Mouse (Mus musculus) cerebellum, postnatal 36 days (tissue): ENCODE measurements around the gene Fzd9.

Experiments
- DNase-seq, 2 experiments: peaks; one replicate each; pipeline ENCODE4 v3.0.0; 2021 to 2022; ENCODE audit warnings: mixed read lengths in 2 of 2

Fzd9 gene

GRCm38 (mm10) chr5:135251079-135251454, at the start of gene Fzd9:
Gene Fzd9, minus strand, starts transcription at chr5:135251230.
- peak; percentile 52 to 68 for DNase-seq

DNA sequence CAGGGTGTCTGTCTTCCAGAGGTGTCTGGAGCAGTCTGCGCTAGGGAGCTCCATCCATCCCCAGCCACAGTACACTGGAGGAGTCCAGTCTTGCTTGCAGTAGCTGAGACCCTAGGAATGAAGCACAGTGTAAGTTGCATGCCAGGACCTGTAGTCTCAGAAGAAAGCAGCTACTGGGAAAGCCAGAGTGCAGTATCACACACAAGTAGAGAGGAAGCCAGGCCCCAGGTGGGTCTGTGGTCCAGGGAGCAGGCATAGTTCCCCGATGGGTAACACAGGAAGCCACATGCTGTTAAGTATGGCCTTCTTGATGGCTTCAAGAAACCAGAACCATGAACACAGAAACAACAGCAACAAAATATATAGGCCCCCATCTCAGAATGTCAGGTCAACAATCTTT, 41.0 kb upstream of the Fzd9 start:
- no peak for DNase-seq

- no peak for DNase-seq
Observed at GRCm38 (mm10) chr5:135291193-135291592, 40.2 kb upstream of the Fzd9 start.

DNA sequence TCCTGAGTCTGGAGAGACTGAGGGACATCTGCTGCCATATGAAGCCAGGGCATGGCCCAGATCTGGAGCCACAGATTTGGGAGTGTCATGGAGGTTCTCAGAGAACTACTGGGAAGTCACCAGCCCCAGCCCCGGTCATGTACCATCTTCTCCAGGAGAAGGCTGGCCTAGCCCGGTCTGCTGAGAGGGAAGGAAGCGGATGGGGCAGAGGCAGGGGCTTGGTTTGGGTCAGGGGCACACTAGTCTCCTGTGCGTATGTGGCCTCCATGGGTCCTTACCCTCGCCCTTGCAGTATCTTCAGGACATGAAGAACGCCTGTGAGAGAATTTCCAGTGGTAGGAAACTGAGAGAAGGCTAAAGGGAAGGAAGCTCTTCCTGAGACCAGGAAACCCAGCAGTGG, 39.7 kb upstream of the Fzd9 start:
- no peak for DNase-seq

DNA sequence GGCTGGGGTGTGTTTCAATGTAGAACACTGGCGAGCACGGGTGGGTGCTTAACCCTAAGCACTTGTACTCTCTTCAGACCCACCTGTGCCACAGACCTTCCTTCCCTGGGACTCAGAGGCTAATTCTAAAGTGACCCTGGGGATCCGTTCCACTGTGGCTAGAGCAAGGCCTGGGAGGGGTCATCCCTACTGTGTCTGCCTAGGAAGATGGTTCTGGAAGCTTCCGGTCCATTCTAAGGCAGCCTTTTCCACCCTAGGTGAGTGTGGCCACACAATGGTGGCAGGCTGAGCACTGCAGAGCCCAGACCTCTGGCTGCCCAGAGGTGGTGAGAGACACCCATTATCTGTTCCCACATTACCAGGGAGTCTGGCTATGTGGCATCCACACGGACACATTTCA, 35.9 kb upstream of the Fzd9 start:
- no peak for DNase-seq

- peak; percentile 79 for DNase-seq
Observed at GRCm38 (mm10) chr5:135286185-135286584, 35.2 kb upstream of the Fzd9 start.

GRCm38 (mm10) chr5:135285211-135285610, 34.2 kb upstream of the Fzd9 start:
- DNase-seq, result no peak

DNA sequence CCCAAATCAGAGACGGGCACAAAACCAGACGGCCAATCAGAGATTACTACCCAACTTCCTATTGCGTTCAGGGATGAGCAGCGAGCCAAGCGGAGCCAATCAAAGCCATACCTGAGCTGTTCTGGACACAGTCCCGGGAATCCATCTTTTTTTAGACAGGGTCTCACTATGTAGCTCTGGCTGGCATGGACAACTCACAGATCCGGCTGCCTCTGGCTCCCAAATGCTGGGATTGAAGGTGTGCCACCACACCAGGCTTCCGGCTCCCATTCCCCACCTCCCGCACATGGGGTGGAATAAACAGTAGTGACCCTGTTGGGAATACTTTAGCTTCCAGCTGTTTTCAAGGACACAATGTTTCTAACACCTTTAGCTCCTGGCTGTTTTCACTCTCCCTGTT, 29.2 kb upstream of the Fzd9 start:
- no peak for DNase-seq

DNA sequence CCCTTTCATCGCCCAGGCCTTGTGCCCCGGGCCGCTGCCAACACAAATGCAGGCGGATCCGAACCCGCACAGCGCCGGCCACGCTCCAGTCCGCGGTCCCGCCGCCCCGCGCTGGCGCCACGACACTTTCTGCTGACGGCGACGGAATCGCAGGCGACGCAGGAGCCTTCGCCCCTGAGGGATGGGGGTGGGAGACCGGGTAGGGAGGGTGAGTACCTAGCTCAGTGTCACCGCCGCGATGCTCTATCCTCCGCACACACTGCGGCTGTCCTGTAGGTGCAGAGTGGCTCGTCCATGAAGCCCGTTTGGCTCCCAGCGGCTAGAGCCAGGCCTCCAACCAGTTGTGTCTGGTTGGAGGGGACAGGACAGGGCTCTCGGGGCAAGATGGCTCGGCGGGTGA, 25.6 kb upstream of the Fzd9 start:
- DNase-seq, result no peak

GRCm38 (mm10) chr5:135274663-135275396, 23.8 kb upstream of the Fzd9 start:
- no peak for DNase-seq

GRCm38 (mm10) chr5:135271563-135272165, 20.6 kb upstream of the Fzd9 start:
- DNase-seq, result peak; percentile 61 to 74

- DNase-seq, result no peak
Observed at GRCm38 (mm10) chr5:135270361-135270760, 19.3 kb upstream of the Fzd9 start.

- no peak for DNase-seq
Observed at GRCm38 (mm10) chr5:135269451-135269850, 18.4 kb upstream of the Fzd9 start.

DNA sequence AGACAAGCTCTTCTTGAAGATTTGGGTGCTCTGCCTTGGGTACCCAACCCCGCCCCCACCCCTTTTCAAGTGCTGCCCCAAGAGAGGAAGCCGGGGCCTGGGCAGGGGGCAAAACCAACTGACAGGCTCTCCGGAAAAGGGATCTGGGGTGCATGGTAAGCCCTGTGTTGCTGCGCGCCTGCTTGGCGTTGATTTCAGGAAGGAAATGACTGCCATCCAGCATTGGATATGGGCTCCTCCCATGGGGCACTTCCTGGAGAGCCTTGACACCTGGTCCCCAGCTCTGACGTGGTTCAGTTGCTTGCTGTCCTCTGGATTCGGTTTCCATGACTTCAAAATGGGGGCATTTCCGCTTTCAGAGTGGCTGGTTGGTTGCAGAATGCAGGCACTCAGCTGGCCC, 13.5 kb upstream of the Fzd9 start:
- no peak for DNase-seq

DNA sequence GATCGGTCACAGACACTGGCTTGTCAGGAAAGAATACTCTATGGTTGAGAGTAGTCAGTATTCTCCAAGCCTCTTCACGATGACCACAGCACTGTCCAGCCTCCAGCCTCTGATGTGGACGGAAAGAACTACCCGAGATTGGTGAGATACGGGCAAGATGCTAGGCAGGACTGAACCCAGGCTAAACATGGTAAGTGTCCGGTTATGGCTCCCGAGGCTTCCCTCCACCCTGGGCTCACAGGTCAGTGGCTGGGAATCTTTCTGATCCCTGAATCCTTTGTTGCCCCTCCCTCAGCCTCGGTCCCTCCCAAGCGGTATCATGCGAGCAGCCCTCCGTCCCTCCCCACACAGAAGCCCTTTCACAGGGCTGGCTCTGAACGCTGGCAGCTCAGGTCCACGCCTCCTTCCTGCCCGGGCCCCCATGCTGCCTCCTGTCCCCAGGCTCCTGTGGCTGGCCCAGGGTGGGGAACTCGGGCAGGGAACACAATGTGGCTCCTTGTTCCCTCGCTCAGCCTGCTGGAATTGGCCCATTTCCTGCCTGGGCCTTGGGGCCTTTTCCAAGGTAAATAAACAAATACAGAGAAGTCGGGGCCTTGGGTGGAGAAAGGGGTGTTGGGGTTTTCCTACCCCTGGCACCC, 13.0 kb upstream of the Fzd9 start:
- peak in 1 of 2 experiments; percentile 22 for DNase-seq

- DNase-seq, result no peak
Observed at GRCm38 (mm10) chr5:135258280-135259150, 7.5 kb upstream of the Fzd9 start.

GRCm38 (mm10) chr5:135257559-135257958, 6.5 kb upstream of the Fzd9 start:
- DNase-seq, result no peak

- no peak for DNase-seq
Observed at GRCm38 (mm10) chr5:135256166-135256565, 5.1 kb upstream of the Fzd9 start.

- DNase-seq, result no peak
Observed at GRCm38 (mm10) chr5:135253741-135254401, 2.8 kb upstream of the Fzd9 start.

- DNase-seq, result no peak
Observed at GRCm38 (mm10) chr5:135250186-135251078, 598 bp downstream of the Fzd9 start.

DNA sequence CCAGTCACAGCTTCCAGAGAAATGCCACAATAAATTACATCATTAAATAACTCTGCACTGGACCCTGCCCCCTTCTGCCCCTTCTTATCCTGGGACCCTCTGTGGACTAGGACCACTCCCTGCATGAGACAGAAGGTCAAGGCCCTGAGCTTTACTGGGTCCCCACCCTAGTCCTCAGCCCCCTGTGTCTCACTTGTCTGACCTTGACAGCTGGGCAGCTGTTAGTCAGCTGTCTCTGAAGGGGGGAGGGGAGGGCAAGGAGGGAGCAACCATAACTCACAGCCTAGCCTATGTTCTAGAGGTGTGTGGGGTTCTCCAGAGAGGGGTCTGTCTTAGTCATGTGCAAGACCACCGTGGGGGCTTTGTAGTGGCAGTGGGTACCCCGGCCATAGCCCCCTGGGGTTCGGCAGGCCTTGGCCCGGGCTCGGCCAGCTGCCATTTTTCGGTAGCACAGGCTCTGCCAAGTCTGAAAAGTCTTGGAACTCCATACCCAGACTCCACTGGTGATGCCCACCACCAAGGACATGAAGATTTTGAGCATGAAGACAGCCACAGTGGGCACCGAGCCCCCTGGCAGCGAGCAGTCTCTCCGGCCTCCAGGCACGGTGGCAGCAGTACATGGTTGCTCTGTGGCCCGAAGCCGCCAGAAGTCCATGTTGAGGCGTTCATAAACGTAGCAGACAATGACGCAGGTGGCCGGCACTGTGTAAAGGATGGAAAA, 1.9 kb downstream of the Fzd9 start:
- DNase-seq, result no peak
